Mouse (Mus musculus) brain, embryonic 14.5 days (tissue): ENCODE results near the gene Mrnip.

Experiments used
- CTCF ChIP-seq: fragments of 200-500 bp; IDR thresholded peaks from 2 replicates; pipeline ENCODE4 v1.5.1; 2012; ENCODE audit warnings: inconsistent platforms, mild to moderate bottlenecking, moderate library complexity, borderline replicate concordance; ENCODE audit not compliant: insufficient read depth, insufficient read length; ENCODE audit errors: extremely low read depth
- POLR2A ChIP-seq: fragments of 200-500 bp; IDR thresholded peaks from 2 replicates; pipeline ENCODE4 v1.6.1; 2012; ENCODE audit warnings: mild to moderate bottlenecking, inconsistent platforms, borderline replicate concordance; ENCODE audit not compliant: poor library complexity, insufficient read depth, insufficient read length, severe bottlenecking; ENCODE audit errors: extremely low read depth

GRCm38 (mm10) chr11:50161578-50162304 is 12.5 kb upstream of the Mrnip start:
- peak; percentile 98 for TF ChIP-seq CTCF
- no peak for TF ChIP-seq POLR2A
